Mouse (Mus musculus) heart, postnatal 0 days (tissue): ENCODE results near the gene Syn1. TPM values are rescaled to one million over a fixed set of nuclear protein-coding genes. Genes with fewer than 3 reads are reported as not detected.
A peak's percentile ranks its signal among the peaks of the same experiment; 100 is the strongest.

Experiments
- ATAC-seq: fragments of 200-750 bp; cut with Nextera tagmentation; 2 replicates; pipeline ENCODE4 v1.8.0; 2017; ENCODE audit warnings: low read depth, moderate number of reproducible peaks, moderate library complexity; ENCODE audit not compliant: insufficient read depth
- DNase-seq: peaks from one replicate; pipeline ENCODE4 v3.0.0-alpha.2; 2016; ENCODE audit warnings: low spot score
- H3K27ac ChIP-seq: fragments of 300-500 bp; sonication (generic); 2 replicates; pipeline ENCODE4 v1.5.1; 2014; ENCODE audit warnings: low read depth, mild to moderate bottlenecking
- H3K27me3 ChIP-seq: fragments of 300-500 bp; sonication (generic); 2 replicates; pipeline ENCODE4 v1.6.1; 2014; ENCODE audit warnings: low read length, mixed read lengths; ENCODE audit not compliant: control insufficient read depth, insufficient read depth
- H3K36me3 ChIP-seq: fragments of 300-500 bp; sonication (generic); replicated peaks from 2 replicates; pipeline ENCODE4 v1.6.1; 2014; ENCODE audit warnings: low read length, mixed read lengths; ENCODE audit not compliant: control insufficient read depth, insufficient read depth
- H3K4me1 ChIP-seq: fragments of 300-500 bp; sonication (generic); 2 replicates; pipeline ENCODE4 v1.6.1; 2014; ENCODE audit warnings: antibody characterized with exemption; ENCODE audit not compliant: control insufficient read depth, insufficient read depth
- H3K4me2 ChIP-seq: fragments of 300-500 bp; sonication (generic); 2 replicates; pipeline ENCODE4 v1.6.1; 2014; ENCODE audit warnings: low read depth, mild to moderate bottlenecking, low read length, moderate library complexity
- H3K4me3 ChIP-seq: fragments of 300-500 bp; sonication (generic); 2 replicates; pipeline ENCODE4 v1.5.1; 2014; ENCODE audit warnings: low read depth, low read length
- H3K9ac ChIP-seq: fragments of 300-500 bp; sonication (generic); replicated peaks from 2 replicates; pipeline ENCODE4 v1.6.1; 2014; ENCODE audit warnings: low read depth, low read length, mixed read lengths
- H3K9me3 ChIP-seq: fragments of 300-500 bp; sonication (generic); replicated peaks from 2 replicates; pipeline ENCODE4 v1.6.1; 2016; ENCODE audit warnings: low read length; ENCODE audit not compliant: control insufficient read depth
- CTCF ChIP-seq: IDR thresholded peaks from 2 replicates; pipeline ENCODE4 v1.5.1; 2016; ENCODE audit warnings: antibody characterized with exemption, control low read depth, low read depth
- EP300 ChIP-seq: IDR thresholded peaks from 2 replicates; pipeline ENCODE4 v1.6.1; 2016; ENCODE audit warnings: antibody characterized with exemption, low read depth
- WGBS: fragments of 180-500 bp; shearing (Covaris S2); extraction: QIAGEN DNeasy Blood & Tissue Kit; methylation state at CpG from one replicate; pipeline ENCODE4 v1.1.7; 2014; 5-methylcytosine and 5-hydroxymethylcytosine counted together
- polyA plus RNA-seq: library from polyadenylated mRNA; unstranded; fragments of >200 nt; fragmentation: Nextera tagmentation; extraction: Ambion mirVana; gene quantifications from 2 replicates; pipeline ENCODE4 v1.2.1, GENCODE M21; 2015
- total RNA-seq: library from RNA; depleted of rRNA; stranded (reverse); fragments of >200 nt; gene quantifications from 2 replicates; pipeline ENCODE4 v1.2.3, GENCODE M21; 2014; ENCODE audit warnings: low replicate concordance; rRNA removed

Gene Syn1
- total RNA-seq = 0.50 TPM in 1 of 2 replicates, not detected in the other
- 0.16 TPM in 1 of 2 replicates, not detected in the other for polyA plus RNA-seq

GRCm38 (mm10) chrX:20920844-20921364 is at the start of gene Syn1:
Gene Syn1 (minus strand): TSS chrX:20921004.
- no peak within 1 kb of the TSS for H3K9ac ChIP-seq
- TF ChIP-seq CTCF = no peak
- no peak for TF ChIP-seq EP300
- DNase-seq = peak; percentile 69

GRCm38 (mm10) chrX:20961477-20962378 is 40.9 kb upstream of the Syn1 start, which contains the start of gene Uxt:
Gene Uxt (minus strand): TSS chrX:20962017.
- ATAC-seq = peak; percentile 96
- Histone ChIP-seq H3K9me3 (no peaks in the 10 kb centered on the region), H3K4me1 (no peaks in the 10 kb centered on the region), H3K27me3 (no peaks in the 10 kb centered on the region), H3K4me2 (peak within 1 kb of the TSS; percentile 59), H3K9ac (peak within 1 kb of the TSS; percentile 61; the same call in 1 of the 2 replicates), H3K36me3 (0 out of 2 replicates have a peak, but pooled peaks cover 8% of the 10 kb centered on the region), H3K4me3 (peak within 1 kb of the TSS; percentile 54), H3K27ac (peak within 1 kb of the TSS; percentile 91)
- 13% methylated on average over 57 of the region's 57 CpGs for WGBS
- TF ChIP-seq CTCF (peak; percentile 17; the same call in 1 of the 2 replicates), EP300 (no peak)
- DNase-seq = peak; percentile 82

More at GRCm38 (mm10) chrX:20920844-20921364, at the start of gene Syn1:
- H3K4me3 ChIP-seq = peak within 1 kb of the TSS; percentile 36
- peak within 1 kb of the TSS; percentile 64 for H3K4me2 ChIP-seq
- 18% methylated on average over 39 of the region's 44 CpGs for WGBS
- no peaks in the 10 kb centered on the region for H3K36me3 ChIP-seq
- H3K27ac ChIP-seq = no peak within 1 kb of the TSS
- H3K9me3 ChIP-seq = no peaks in the 10 kb centered on the region
- peaks cover 18% of the 10 kb centered on the region; the same call in 1 of the 2 replicates for H3K27me3 ChIP-seq
- ATAC-seq = peak; percentile 93
- H3K4me1 ChIP-seq = no peaks in the 10 kb centered on the region

GRCm38 (mm10) chrX:20950191-20950880 is 29.5 kb upstream of the Syn1 start, which contains the start of gene Elk1:
Gene Elk1 (minus strand): TSS chrX:20950608.
- 13% methylated on average over 27 of the region's 30 CpGs for WGBS
- ATAC-seq (peak; percentile 97), DNase-seq (peak; percentile 93)
- Histone ChIP-seq H3K9ac (peak within 1 kb of the TSS; percentile 52), H3K27me3 (no peaks in the 10 kb centered on the region), H3K4me3 (peak within 1 kb of the TSS; percentile 69), H3K4me2 (peak within 1 kb of the TSS; percentile 60), H3K4me1 (no peaks in the 10 kb centered on the region), H3K9me3 (no peaks in the 10 kb centered on the region), H3K27ac (peak within 1 kb of the TSS; percentile 82), H3K36me3 (no peaks in the 10 kb centered on the region)
- TF ChIP-seq EP300 (no peak), CTCF (no peak)

GRCm38 (mm10) chrX:20946055-20946454 is 25.3 kb upstream of the Syn1 start:
- Histone ChIP-seq H3K4me2 (no peak overlapping the region), H3K4me1 (no peaks in the 10 kb centered on the region), H3K27ac (no peak overlapping the region), H3K36me3 (no peaks in the 10 kb centered on the region), H3K27me3 (no peaks in the 10 kb centered on the region), H3K9ac (no peak overlapping the region), H3K4me3 (no peak overlapping the region), H3K9me3 (no peaks in the 10 kb centered on the region)
- 10% methylated on average over 4 of the region's 4 CpGs for WGBS
- TF ChIP-seq CTCF (peak; percentile 49), EP300 (no peak)
- ATAC-seq (no peak), DNase-seq (peak; percentile 18)

GRCm38 (mm10) chrX:20931963-20932362 is 11.2 kb upstream of the Syn1 start:
- no peak for ATAC-seq
- H3K27ac ChIP-seq = no peak overlapping the region
- H3K36me3 ChIP-seq = peaks cover 11% of the 10 kb centered on the region
- 73% methylated on average over 1 of the region's 1 CpGs for WGBS
- no peaks in the 10 kb centered on the region for H3K27me3 ChIP-seq
- no peak overlapping the region for H3K4me2 ChIP-seq
- DNase-seq = no peak
- no peaks in the 10 kb centered on the region for H3K4me1 ChIP-seq
- H3K9ac ChIP-seq = no peak overlapping the region
- TF ChIP-seq EP300 = no peak
- no peak for TF ChIP-seq CTCF
- H3K4me3 ChIP-seq = no peak overlapping the region
- no peaks in the 10 kb centered on the region for H3K9me3 ChIP-seq
